Mouse (Mus musculus): ENCODE results near the gene Maml2.

Gene Maml2

DNA sequence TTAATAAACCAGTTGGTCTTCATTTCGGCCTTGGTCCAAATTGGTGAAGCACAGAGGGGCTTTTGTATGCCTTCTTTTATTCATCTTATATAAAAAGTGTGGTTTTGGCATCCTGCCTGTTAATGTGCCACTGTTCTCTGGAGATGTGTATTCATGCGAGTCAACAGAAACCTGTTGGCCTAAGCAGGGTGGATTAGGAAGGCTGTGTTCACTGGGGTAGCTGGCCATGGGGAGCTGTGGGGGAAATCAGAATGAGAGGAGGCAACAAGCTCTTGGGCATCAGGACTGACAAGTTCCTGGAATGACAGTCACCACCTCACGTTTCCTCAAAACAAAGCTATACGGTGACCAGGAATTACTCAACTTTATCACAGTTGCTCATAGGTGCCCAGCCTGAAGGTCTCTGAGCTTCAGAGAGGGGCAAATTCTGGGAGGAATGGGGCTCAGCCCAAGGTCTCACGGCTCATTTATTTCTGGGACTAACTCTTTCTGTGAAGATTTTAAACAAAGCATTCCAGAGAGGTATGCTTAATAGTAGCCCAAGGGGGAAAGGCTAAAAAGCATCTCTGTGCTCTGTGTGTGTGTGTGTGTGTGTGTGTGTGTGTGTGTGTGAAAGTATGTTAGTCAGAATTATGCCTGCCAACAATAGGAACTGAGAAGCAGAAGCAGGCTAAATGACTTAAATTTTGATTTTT is 228.0 kb downstream of the Maml2 start:
- DNase-seq (ENCODE audit: low read depth, low spot score) = no peak

DNA sequence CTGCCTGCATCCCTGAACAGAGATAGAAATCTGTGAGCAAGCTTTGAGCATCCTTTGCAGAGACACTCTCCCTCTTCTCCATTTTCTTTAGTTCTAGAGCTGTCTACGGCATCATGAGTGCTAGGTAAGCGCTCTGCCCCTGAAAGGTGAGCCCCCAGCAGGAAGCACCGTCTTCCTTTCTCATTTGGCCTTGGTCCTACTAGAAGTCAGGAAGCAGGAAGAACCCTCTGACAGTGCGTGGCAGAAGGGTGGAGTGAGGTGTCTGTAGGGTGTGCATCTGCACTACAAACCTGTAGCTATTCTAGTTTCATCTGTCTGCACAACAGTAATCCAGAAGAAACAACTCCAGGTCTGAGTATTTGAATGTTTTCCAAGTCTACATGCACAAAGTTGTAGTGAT is 232.8 kb downstream of the Maml2 start:
- no peak for DNase-seq (ENCODE audit: low read depth, low spot score)

DNA sequence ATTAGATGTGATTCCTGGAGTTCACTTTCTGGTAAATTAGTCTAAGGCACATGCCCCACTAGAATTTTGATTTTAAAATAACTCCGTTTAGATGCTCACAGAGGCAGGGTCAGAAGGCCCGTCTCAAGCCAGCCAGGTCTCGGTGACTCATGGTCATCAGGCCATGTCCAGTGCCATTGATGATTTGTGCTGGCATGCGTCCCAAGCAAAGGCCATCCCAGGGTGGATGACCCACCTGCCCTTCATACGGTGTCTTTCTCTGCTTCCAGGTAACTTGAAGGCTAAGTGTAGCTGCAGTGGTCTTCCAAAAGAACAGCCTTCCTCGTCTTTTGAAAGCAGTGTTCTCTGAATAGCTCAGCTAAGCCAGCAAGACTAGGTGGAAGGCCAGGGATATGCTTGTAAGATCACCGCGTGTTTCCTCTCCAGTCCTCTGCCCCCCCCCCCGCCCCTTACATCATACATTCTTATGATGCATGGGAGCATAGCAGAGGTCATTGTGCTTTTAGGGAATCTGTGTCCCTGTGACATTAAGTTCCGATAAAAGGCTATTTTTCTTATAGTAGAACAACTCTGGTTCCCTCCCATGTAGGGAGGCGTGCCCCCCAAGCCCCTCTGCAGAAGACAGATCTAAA is 235.4 kb downstream of the Maml2 start:
- no peak for DNase-seq (ENCODE audit: low read depth, low spot score)

DNA sequence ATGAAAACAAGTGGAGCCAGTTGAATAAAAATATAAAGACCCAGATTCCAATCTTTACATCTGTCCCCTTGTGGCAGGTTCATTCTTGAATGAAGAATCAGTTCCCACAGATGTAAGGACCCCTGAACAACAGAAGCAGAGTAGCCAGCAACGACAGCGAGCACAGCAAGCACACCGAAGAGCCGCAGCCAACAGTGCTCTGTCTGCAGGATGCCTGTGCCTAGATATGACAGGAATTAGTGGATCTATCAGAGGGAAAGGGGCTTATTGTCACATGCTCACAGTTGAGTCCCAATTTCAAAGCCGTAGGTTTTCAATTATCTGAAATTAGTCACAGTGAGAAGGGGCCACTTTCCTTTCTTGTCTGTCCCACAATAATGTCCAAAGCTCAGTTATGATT is 238.0 kb downstream of the Maml2 start:
- no peak for DNase-seq (ENCODE audit: low read depth, low spot score)

DNA sequence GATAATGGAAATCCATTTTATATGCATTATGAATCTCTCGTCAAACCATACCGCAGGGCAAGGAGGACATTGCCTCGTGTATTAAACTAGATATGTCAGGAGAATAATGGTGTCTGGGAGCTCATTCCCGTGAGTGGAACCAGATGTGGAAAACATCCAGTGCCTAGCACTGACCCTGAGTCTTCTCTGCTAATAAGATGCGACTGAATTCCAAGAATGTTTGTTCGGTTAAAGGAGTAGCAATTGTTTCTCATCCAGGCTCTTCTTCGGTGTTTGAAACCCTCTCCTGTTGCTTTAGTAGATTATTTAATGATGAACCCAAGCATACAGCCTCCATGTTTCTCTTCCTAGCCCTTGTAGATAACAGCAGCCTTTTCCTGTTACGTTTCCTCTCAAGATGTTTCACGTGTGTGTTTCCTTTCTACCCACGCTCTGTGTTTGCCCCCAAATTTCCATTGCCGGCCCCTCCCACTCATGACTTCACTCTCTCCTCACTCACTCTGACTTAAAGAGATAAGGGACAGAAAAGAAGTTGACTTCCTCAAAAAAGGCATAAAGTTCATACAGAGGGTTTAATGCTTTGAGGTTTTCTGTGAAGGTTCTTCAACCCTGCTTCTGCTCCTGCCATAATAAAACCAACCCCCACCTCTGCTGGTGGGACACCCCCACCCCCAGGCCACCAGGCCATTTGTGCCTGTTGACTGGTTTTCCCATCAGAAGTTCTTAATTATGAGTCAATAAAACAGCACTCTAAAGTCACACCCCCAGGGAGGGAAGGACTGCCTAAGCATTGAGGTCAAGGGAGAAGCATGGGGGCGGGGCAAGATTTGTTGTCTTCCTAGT is 238.9 kb downstream of the Maml2 start:
- peak; percentile 65 for DNase-seq (ENCODE audit: low read depth, low spot score)

DNA sequence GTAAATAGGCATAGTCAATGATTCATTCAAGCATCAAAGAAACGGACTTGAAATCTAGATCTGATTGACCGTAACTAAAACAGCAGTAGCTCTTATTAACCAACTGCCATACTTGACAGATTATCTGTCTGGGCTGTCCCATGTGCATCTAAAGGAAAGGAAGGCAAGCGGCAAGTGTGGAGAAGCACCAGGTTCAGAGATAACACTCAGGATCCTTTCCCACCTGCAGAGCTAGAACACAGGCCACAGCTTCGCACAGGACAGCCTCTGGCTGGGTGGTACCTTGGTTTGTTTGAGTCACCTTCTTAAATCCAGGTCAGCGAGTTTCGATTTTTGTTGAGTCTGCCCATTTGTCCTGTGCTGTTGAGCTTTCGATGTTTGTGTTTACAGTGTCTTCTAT is 240.4 kb downstream of the Maml2 start:
- no peak for DNase-seq (ENCODE audit: low read depth, low spot score)

DNA sequence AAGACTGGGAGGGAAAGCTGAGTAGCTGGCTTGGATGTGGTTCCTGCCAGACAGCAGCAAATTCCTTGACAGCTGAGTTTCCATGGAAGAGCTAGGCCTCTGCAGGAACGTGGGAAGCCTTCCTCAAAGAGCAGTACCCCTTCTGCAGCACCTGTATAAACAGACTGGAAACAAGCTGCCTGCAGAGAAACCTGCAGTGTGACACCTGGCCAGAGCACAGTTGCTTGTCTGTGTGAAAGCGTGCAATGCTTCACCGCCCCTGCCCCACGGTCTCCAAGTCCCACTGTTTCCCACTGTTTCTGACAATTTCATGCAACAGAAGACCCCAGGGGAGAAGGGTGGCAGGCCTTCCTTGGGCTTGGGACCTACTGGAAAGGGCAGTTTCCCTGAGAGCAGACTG is 241.8 kb downstream of the Maml2 start:
- peak; percentile 54 for DNase-seq (ENCODE audit: low read depth, low spot score)

DNA sequence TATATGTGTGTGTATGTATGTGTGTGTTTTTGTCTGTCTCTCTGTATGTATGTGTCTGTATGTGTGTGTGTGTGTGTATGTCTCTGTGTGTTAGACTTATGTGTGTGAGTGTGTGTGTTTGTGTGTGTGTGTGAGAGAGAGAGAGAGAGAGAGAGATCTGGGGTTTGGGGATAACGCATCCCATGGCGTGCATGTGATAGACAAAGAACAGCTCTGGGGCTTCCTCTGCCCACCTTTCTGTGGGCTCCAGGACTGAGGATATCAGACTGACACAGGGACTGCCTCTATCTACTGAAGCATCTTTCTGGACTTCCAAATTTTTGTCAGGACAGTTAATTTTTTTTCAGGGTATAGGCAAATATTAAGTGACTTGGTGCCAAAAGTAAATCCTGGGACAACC is 242.5 kb downstream of the Maml2 start:
- no peak for DNase-seq (ENCODE audit: low read depth, low spot score)

DNA sequence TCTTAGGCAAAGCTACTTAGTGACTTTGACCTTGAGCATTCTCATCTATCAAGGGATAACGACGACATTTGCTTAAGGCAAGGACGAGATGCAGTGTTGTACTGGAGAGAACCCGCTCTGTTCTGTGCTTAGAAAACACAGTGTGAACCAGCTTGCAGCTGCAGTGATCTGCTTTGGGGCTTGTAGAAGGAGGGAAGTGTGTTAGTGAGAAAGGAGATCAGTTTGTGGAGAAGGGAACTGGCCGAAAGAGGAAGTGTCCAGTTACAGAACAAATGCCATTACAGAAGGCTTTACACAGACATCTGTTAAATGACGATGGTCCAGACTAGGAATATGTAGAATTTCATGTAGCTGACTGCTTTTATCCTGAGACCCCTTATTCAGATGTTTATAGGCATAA is 243.0 kb downstream of the Maml2 start:
- DNase-seq (ENCODE audit: low read depth, low spot score) = no peak

DNA sequence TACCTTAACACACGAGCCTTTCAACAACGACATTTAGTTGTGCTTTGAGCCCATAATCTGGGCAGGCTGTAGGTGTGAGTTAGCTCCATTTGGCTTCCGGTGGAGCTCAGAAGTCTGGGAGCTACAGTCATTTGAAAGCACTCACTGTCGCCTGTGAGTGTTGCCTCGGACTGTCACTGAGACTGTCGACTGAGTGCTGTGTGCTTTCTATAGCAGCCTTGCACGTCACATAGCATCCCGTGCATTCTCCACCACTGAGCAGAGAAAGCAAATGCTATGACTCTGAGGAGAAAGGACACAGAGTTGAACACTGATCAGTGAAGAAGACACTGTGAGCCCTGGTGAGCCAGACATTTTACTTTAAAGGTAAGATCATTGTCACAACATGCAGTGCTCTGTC is 245.4 kb downstream of the Maml2 start:
- no peak for DNase-seq (ENCODE audit: low read depth, low spot score)

DNA sequence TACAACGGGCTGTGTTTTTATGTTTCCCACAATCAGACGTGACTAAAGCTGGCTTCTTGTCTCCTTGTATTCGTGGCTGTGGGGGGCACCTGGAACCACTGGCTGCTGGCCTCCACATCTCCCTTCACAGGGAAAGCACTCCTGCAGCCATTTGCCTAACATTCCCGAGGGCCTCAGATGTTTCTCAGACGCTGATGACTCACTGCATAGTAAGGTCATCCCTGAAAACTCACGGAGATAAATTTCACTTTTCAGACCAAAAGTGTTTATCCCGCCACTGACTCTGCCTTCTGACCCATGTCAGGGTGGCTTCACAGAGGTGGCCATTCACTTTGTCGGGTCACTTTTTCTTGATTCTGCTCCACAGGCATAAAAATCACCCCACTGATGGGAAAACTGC is 246.4 kb downstream of the Maml2 start:
- no peak for DNase-seq (ENCODE audit: low read depth, low spot score)

DNA sequence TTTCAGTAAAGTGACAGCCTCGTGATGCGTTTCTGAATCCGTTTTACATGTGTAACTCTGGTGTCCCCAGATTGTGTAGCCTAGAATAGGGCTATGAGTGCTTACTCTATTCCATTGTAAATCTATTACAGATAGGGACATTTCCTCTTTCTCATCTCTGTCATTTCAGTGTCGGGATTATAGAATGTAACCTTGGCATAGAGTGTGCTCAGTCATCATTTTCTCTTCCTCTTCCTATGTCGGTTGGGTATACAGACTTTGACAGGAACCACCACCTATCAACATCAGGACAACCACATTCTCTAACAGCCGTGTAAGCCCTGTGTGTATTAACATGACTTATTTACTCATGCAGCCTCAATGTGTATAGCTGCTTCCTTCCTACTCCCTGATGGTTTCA is 248.0 kb downstream of the Maml2 start:
- DNase-seq (ENCODE audit: low read depth, low spot score) = no peak

DNA sequence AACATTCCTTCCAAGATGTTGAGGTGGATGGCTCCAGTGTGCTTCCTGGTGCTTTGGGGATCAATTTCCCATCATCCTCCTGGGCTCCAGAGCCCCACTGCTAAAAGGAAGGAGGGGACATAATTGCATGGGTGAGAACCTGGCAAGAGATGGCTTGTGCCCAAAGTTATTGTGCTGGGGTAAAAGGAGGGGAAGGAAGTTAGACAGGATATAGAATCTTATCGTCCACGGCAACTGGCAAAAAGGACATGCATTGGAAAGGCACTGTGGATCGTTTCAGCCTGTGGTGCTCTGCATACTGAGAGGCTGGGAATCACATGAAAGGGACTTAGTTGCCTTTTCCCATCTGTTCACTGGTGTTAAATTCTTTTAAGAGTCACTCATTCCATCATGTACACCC is 252.2 kb downstream of the Maml2 start:
- no peak for DNase-seq (ENCODE audit: low read depth, low spot score)

DNA sequence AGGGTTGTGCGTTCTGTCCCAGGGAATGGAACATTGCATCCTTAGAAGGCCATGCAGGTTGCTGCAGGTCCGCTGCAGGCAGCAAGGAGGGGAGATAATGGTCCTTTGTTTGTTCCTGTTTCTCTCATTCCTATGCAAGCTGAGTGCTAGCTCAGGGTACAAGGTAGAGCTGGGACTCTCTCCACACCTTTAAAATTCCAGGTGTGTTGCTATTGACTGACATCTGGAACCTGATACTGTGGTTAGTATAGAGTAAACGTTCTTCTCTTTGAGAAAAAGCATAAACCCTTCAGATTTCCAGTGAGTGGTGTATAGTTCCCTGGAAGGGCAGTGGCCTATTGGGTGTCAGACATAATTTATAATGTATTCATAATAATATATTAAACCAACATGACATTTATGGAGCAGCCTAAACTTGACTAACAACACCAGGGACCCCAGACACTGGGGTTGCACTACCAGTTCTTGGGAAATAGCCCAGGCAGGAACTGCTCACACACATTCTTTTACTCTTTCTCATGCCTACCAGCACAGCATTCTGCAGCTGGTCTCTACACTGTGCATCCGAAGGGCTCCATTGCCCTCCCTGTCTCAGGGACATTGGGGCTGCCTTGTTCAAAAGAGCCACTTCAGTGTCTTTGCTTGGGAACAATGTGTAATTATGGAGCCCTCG is 254.8 kb downstream of the Maml2 start:
- no peak for DNase-seq (ENCODE audit: low read depth, low spot score)

DNA sequence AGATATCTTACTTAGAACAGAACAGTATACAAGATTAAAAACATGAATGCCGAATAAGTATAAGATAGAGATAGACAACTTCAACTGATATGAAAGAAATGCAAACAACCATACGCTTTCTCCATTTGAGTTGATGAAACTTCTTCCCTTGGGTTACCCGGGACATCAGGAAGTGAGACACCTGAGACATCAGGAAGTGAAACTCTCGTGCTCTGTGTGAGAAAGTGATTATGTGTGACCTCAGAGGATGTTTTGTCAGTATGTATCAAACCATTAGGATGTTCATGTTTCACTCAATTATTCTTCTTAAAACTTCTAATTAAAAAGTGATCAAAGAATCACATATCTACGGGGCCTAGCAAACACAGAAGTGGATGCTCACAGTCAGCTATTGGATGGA is 257.0 kb downstream of the Maml2 start:
- DNase-seq (ENCODE audit: low read depth, low spot score) = no peak

DNA sequence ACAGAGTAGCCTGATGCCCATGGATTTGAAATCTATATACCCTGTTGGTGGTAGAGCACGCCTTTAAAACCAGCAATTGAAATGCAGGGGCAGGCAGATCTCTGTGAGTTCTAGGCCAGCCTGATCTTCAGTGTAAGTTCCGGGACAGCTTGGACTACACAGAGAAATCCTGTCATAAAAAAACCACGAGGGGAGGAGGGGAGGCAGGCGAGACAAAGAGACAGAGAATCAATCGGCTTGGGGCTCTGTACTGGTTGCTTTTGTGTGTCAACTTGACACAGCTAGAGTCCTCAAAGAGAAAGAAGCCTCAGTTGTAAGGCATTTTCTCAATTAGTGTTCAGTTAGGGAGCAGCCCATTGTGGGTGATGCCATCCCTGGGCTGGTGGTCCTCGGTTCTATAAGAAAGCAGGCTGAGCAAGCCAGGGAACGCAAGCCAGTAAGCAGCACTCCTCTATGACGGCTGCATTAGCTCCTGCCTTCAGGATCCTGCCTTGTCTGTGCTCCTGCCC is 258.3 kb downstream of the Maml2 start:
- DNase-seq (ENCODE audit: low read depth, low spot score) = no peak

DNA sequence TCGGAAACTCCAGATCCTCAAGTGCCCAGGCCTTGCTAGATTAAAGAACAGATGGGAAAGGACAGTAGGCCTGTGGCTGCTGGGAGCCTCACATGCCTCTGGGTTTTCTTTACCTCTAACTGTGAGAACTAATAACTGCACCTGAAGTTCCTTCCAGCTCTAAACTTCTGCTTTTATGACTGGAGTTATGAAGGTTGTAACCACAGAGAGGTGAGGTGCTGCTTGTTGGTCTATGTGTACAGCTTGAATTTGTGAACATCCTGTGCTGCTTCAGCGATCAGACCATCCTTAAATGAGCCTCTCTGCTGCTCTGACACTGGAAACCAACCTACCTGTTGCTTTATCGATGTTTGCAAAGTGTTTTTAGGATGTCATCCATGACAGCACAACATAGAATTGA is 258.9 kb downstream of the Maml2 start:
- no peak for DNase-seq (ENCODE audit: low read depth, low spot score)

DNA sequence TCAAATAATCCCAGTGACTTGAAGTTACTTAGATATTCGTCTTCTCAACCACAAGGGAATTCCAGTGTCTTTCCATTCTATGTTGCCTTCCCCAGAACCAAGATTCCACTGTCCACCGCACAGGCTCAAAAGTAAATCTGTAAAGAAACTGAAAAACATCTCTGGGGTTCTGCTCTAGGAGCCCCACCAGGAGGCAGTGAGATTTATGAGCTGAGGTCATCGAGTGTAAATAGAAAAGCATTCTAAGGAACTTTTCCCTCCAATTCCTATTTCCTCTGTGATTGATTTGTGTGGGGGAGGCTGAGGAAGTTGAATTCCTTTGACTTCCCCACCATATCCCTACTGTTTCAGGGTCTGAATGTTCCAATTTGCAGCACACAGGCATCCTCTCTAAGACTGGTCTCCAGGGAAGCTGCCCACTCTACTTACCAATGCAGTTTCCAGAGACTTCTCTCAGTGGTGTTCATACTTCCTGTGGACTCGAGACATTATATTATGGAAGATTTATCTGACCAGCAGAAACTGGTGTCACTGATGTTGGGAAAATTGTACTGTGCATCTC is 261.1 kb downstream of the Maml2 start:
- peak; percentile 74 for DNase-seq (ENCODE audit: low read depth, low spot score)

DNA sequence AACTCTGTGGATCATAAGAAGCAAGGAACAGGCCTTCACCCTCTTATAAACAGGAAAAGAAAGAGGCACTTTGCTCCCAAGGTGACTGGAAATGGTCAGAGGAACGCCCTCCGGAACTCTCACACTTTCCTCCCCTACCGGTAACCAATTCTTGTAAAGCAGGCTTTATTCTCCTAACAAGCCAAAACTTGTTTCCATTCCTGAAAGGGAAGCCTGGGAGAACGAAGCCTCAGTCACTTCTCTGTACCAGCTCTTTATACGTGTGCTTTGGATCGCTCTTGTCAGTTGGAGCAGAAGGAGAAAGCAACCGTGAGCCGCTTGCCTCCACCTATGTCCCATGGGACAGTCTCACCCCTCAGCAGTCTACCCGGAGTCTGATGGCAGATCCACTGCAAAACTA is 262.9 kb downstream of the Maml2 start:
- no peak for DNase-seq (ENCODE audit: low read depth, low spot score)

DNA sequence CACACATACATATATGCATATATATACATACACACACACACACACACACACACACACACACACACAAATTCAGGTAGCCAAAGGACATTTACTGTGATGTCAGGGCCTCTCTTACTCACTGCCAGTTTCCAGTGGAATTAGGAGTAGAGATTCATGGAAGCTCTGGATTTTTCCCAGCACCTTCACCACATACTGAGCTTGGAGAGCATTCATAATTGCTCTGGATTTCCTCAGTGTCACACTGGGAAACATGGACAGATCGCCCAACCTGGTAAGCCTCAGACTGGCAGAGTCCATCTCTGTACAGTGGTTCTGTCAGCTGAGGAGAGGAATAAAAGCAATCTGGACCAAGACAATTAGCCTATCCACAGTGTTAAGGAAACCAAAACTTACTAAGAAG is 263.6 kb downstream of the Maml2 start:
- DNase-seq (ENCODE audit: low read depth, low spot score) = no peak

DNA sequence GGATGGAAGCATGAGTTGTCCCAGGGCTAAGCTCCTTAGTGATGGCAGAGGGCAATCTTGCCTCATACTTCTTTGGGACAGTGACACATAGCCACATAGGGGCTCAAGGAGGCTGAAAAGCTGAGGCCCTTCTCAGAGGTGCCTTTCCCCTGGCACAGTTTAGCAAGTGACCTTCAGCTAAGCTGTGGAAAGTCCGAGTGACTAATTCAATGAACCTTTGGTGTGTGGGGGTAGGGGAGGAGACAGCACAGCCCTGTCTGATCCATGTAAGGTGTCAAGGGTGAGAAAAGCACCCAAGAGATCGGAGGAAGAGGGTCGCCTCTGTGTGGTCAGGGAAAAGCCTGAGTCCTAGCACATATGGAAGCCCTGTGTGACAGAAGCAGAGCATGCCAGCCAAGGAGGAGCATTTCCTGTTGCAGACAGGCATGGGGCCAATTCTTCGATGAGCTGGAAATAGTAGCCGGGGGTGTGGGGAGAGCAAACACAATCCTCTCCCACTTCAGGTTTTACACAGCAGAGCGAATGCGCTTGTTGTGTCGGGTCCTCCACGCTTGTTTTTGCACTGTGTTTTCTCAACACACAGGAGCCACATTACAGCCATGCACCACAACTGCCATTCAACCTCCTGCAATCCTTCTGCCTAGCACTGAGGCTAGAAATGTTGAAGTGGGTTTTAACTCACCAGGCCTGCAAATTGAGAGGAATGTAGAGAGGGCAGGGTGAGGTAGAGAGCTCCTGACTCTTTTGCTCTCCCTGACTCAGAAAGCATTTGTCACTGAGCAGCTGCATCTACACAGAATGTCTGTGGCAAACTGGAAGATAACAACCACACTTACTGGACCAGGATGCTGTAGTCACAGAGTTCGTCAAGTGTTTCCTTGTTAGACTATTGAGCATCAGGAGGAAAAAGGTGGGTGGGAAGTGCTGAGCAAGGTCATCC is 266.0 kb downstream of the Maml2 start:
- no peak for DNase-seq (ENCODE audit: low read depth, low spot score)
